Mouse (Mus musculus): ENCODE data around the gene Smarca1. TPM values are rescaled to one million over a fixed set of nuclear protein-coding genes. Genes with fewer than 3 reads are reported as not detected.

Smarca1 gene
- polyA plus RNA-seq, 1 experiment from 2014 or later = 33.6 TPM

Other genes starting within 250 kb of the Smarca1 start
- 32.9 and 33.5 TPM in 2 replicates for gene Ocrl, start 19.4 kb upstream of the Smarca1 start, polyA plus RNA-seq (2015; fragmentation: Nextera tagmentation; extraction: Ambion mirVana)
- 4.2 and 4.7 TPM in 2 replicates for gene Apln, start 141.9 kb upstream of the Smarca1 start, polyA plus RNA-seq (2015; fragmentation: Nextera tagmentation; extraction: Ambion mirVana)
- gene Xpnpep2, start 215.8 kb upstream of the Smarca1 start, polyA plus RNA-seq (2015; fragmentation: Nextera tagmentation; extraction: Ambion mirVana) = 0.58 and 0.92 TPM in 2 replicates